Mouse (Mus musculus): ENCODE data around the gene Ffar3.

- TF ChIP-seq CTCF (IDR thresholded peaks at IDR 0.05; ENCODE audit: low read depth, low read length) (no peak), POLR2AphosphoS5 (IDR thresholded peaks at IDR 0.05; ENCODE audit: insufficient replicate concordance, low read depth, low read length) (no peak)
These were observed 32.3 kb downstream of the Ffar3 start, which contains the start of gene Ffar2 for GRCm38 (mm10) chr7:30823675-30824074.

Data from G1E (cell line).